Mouse (Mus musculus): ENCODE results near the gene Mon2. TPM values are rescaled to one million over a fixed set of nuclear protein-coding genes. Genes with fewer than 3 reads are reported as not detected.
"Not testable (repeated sequence)": the region's sequence is repeated elsewhere in the genome, so short reads cannot be mapped to it uniquely, and the experiment has no call there.

Gene Mon2
- polyA plus RNA-seq, 3 experiments from 2014 or later: 12.3 to 39.6 (median 34.4) TPM

- peak; percentile 56 for ATAC-seq
These were observed 19.2 kb downstream of the Mon2 start for GRCm38 (mm10) chr10:123057082-123057481.

- ATAC-seq: no peak
These were observed 19.8 kb downstream of the Mon2 start for GRCm38 (mm10) chr10:123056463-123056862.

GRCm38 (mm10) chr10:123055205-123056000 is 20.9 kb downstream of the Mon2 start:
- no peak for ATAC-seq

DNA sequence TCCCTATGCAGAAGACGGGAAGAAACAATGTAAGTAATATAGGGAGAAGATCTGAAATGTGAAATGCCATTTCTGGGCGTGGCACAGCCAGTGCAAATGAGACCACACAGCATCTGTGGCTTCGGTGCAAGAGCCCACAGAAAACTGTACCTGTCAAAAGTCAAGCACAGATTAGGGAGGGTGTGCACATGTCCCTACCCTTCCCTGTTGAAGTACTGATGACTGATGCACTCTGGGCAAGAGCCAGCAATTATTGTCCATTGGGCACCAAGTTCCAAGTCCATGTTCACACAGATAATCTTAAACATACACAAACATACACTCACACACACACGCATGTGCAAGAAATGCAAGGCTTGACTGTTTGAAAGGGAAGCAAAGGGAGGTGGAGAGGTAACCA is 22.7 kb downstream of the Mon2 start:
- ATAC-seq: no peak

DNA sequence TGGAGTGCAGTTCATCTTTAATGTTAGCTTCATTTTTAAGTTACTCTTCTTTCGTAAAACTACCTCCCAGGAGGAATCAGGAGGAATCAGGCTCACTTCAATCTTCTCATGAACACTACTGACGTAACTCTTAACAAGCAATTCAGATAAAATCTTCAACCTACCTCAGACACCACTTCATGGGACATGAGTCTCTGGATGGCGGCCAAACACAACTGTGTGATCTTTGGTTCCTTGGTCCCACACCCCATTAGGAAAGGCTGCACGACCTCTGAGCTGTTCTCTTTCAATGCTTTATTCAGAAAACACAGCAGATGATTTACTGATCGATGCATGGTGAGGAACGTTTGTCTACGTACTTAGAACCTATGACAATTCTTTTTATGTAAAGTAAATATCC is 24.3 kb downstream of the Mon2 start:
- ATAC-seq: no peak

DNA sequence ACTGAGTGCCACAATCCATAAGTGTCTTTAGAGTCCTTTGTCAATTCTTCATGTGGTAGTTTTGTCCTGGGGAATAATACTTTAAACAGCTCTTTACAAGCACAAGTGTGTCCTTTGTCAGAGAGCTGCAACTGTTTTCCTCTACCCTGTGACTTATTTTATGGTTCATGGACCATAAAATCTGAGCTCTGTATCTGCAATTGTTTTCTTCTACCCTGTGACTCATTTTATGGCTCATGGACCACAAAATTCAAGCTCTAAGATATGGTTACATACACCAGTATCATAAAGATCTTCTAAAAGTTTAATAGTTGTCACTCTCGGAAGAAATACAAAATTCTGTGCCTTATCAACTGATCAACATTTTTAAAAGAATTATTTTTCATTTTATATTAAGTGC is 27.6 kb downstream of the Mon2 start:
- ATAC-seq: no peak

- no peak for ATAC-seq
These were observed 36.4 kb downstream of the Mon2 start for GRCm38 (mm10) chr10:123039936-123040335.

DNA sequence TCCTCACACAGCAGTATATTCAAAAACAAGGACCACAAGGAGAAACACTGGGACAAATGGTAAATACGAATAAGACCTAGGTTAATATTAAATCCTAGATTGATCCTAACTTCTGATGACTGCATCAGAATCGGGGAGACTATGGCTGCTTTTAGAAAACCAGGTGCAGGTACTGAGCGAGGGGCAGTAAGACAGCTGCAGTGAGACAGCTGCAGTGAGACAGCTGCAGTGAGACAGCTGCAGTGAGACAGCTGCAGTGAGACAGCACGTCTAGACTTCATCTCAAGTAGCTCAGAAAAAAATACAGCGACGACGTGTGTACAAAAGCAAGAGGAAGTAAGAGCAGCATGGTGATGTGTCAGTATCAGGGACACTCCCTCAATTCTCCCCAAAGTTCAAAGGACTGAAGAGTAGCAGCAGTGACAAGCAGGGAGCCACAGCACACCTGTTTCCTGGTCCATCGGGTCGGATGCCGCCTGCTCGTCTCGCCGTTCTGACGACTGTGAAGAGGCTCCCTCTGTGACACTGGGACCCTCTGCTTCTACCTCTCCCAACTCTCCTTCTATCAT is 44.1 kb downstream of the Mon2 start:
- ATAC-seq: no peak

- no peak for ATAC-seq
These were observed 44.9 kb downstream of the Mon2 start for GRCm38 (mm10) chr10:123031449-123031848.

DNA sequence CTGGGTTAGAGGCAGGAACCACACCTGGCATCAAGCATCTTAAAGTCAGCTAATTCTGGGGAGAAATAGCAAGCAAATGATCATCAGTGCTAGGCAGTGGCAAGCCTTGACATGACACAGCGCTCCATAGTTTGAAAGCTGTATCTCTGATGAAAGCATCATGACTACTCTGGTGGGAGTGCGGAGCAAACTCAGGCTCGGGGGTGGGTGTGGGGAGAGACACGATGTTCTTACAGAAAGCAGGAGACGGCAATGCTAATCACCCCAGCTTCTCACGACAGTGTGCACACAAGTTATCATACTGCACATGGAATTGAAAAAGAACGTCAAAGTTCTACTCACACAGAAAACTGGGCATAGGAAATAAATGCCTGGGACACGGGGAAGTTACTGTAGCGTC is 45.7 kb downstream of the Mon2 start:
- ATAC-seq: no peak

GRCm38 (mm10) chr10:123028949-123029348 is 47.4 kb downstream of the Mon2 start:
- ATAC-seq: no peak

DNA sequence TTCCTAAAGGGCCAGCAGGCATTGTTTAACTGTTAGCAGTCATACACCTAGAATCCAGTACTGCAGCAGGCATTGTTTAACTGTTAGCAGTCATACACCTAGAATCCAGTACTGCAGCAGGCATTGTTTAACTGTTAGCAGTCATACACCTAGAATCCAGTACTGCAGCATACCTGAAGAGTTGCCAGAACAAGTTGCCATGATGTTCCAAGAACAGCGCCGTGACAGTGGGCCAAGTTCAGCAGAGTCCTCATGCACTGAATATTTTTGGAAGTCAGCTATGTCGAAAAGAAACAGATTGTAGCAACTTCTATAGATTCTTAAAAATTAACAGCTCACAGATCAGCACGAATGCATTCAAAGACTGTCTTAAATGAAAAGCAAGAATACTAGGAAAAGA is 49.6 kb downstream of the Mon2 start:
- not testable (repeated sequence) for ATAC-seq

DNA sequence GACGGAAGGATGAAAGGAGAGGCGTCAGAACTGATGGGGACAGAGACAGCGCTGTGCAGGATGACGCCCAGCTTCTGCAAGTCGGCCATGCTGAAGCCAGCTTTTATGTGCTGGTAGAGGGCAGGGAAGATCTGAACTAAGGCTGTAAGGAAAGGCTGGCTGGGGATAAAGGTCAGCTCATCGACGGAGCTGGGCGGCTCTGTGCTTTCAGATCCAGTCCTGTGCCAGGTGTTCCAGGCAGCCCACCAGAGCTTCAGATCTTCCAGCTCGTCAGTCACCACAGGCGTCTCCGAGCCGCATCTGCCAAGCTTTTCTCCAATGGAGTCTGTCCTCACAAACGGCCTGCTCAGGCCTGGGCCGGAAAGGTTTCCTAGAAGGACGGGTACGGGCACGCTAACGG is 62.9 kb downstream of the Mon2 start:
- no peak for ATAC-seq

DNA sequence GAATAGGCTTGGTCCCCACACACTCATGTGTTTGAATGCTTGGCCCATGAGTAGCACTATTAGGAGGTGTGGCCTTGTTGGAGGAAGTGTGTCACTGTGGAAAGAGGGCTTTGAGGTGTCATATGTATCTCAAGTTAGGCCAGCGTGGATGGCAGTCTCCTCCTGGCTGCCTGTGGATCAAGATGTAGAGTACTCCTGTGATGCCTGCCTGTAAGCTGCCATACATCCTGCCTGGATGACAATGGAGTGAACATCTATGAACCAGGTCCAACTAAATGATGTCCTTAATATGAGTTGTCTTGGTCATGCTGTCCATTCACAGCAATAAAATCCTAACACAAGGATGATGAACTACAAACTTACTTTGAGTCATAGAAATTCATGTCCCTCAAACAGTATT is 64.9 kb downstream of the Mon2 start:
- no peak for ATAC-seq

DNA sequence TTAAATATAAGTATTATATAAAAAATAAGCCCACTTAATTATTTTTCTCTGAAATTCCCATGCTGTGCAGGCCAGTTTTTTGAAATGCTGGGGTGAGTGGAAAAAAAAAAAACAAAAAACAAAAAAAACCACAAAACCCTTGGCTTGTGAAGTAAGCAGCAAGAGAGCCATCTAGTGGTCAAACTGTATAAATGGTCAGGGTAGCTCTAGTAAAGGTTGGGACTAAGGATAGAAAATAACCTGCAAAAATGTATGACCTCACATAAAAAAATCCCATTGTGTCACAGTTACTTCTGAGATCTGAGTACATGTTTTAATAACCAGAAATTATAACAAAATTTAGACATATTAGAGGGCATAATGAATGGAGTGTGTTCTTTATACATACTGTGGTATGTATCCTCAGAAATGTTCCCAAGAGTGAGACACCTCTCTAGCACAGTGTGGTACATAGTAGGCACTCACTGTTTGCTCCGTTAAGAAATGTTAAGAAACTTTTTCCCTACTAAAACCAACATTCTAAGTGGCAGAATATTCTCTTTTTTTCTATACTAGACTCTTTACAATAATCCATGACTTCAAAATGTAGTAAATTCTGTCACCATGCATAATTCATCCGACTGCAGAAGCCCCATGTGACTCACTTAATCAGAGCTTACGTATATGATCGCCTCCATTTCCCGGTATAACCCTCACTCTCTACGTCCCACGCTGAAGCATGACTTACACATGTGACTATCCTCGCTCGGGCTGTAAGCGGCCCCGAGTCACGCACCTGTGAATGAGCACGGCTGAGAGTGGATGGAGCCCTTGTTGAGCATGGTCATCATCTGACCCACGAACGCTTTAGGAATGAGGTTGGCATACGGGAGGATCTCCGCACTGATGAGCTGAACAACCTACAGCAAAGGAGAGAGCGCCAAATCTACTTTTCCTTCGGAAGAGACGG is 70.8 kb downstream of the Mon2 start:
- ATAC-seq: peak; percentile 62

DNA sequence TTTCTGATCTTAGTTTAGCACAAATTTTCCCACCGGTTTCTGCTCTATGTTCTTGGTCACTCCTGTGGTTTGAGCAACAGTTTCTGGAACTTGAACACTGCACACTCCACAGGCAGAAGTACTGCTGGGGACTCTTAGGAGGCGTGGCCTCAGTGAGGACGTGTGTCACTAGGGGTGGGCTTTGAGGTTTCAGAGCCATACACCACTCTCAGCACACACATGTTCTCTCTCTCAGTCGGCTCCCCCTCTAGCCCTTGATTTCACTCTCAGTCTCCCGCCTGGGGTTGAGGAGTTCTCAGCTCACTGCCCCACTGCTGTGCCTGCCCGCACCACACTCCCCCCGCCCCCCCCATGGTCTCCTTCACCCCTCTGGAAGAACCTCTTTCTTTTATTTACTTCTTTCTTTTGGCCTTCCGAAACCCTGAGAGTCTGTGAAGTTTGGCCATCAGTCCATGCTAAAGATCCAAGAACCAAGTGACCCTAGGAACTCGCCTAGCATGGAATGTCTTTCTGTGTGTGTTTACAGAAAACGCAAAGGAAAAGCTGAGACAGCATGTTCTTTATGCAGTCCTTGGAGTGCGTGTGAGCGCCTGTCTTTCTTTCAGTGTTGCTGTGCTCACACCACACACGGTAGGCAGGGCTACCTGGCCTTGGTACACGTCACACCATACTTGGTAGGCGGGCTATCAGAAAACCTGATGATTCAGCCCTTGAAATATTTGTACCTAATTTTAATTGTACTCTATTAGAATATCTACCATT is 71.6 kb downstream of the Mon2 start:
- ATAC-seq: no peak

DNA sequence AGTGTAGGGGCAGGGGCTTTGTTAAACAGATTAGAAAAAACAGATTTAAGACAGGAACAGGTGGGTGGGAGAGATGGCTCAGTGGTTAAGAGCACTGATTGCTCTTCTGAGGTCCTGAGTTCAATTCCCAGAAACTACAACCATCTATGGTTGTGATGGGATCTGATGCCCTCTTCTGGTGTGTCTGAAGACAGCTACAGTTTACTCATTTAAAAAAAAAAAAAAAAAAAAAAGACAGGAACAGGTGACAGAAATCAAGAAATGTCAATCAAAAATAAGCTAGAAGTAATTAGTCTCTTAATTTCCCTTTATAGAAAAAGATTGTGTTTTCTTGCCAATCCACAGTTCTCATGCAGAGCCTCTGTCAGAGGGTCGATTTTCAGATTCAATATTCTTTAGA is 74.3 kb downstream of the Mon2 start:
- ATAC-seq: no peak

DNA sequence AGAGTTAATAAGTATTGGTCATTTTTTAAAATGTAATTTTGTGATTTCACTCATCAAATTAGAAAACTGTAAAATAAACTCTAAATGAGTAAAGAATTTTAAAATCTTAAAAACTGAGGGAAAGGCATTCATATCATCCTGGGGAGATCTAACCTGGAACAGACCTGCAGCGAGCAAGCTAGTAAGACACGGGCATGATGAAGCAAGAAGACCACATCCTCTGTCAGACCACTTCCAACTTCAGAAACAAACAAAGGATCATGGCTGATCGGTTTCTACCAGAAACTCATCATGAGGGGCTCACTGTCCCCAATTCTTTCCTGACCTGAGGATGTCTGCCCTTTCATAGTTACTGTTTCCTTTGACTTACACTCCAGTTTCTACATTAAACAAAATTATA is 74.9 kb downstream of the Mon2 start:
- ATAC-seq: no peak

DNA sequence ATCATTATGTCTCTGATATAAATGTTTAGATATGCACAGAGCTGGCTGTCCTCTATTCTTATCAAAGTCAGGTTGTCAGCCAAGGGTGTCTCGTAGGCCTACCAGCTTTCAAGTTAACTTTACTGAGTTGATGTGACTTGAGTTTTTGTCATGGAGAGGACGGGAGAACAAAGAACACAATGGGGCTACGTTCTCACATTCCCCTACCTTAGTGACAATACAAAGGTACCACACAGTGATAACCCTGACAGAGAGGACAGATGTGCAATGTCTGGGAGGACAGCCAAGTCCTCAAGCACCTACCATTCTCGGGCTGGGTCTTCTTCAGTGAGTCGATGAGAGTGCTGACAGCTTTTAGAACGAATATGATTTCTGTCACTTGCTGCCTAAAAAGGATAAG is 76.9 kb downstream of the Mon2 start:
- ATAC-seq: no peak

- no peak for ATAC-seq
These were observed 78.5 kb downstream of the Mon2 start for GRCm38 (mm10) chr10:122997852-122998251.

GRCm38 (mm10) chr10:122994402-122995107 is 81.8 kb downstream of the Mon2 start:
- no peak for ATAC-seq

DNA sequence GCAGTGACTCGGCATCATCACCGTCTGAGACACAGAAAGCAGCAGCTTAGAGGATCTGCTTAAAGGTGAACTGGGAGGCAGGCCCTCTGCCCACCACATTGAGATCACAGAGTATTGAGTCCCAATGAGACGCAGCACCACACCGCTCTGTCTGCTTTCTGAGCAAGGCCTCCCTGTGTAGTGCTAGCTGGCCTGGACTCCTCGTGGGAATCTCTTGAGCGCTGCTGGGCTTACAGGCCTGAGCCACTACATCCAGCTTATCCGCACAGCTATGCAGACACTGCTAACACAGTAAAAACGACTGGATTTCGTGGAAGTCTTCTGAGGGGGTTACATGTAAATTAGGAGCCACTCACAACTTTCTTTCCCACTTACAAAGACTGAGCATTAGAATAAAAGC is 84.7 kb downstream of the Mon2 start:
- no peak for ATAC-seq

Data from inflammation-experienced regulatory T-cells, adult 6 months (primary cell).